In the genomic region with DNA sequence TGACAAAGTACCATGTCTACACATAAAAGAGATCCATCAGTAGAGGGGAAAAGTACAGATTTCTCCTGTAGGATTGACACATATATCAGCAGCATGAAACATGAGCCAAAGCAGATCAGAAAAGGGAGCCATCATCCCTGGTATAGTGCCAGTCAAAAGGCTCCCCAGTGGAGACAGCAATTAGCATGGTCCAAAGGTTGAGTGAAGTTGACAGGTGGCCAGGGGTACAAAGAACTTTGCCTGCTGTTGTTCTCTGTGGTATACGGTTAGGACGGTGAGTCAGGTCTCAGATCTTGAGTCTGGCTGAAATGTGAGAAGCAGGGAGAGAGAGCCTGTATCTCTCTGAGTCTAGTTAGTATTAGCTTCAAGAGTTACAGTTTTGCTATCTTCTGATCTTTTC, we compare ENCODE assay signal across 14 mouse cellular contexts.
A peak's percentile ranks its signal among the peaks of the same experiment; 100 is the strongest.
DNase-seq lines count a peak whose midpoint lies in the region; ATAC-seq lines count a peak whose summit lies in the region.
"Had no signal": no experiment of that assay in that cellular context is flagged by ENCODE, and none has a peak within 500 bp of the region (broad histone marks: within the 10 kb centered on the region; RNA-seq: fewer than 3 reads in every experiment).

No protein-coding gene starts in this region.

- 35% methylated on average over 2 of the region's 2 CpGs for WGBS in kidney, embryonic 15.5 days
- 58% methylated on average over 2 of the region's 2 CpGs for WGBS in intestine, embryonic 16.5 days
- WGBS in limb, embryonic 13.5 days: 48% methylated on average over 2 of the region's 2 CpGs

- H3K4me1 ChIP-seq in kidney, embryonic 15.5 days: no peaks in the 10 kb centered on the region
- H3K4me1 ChIP-seq in intestine, embryonic 16.5 days (ENCODE audit: control insufficient read depth, insufficient read depth, low read length): no peaks in the 10 kb centered on the region
- no peaks in the 10 kb centered on the region for H3K4me1 ChIP-seq in limb, embryonic 13.5 days
- H3K4me1 ChIP-seq: limb, embryonic 15.5 days had no signal

- no peak for ATAC-seq in kidney, embryonic 15.5 days (replicated peaks; ENCODE audit: low FRiP score)
- ATAC-seq in intestine, embryonic 16.5 days: peak; percentile 98
- ATAC-seq in limb, embryonic 13.5 days (ENCODE audit: low FRiP score, low read depth): peak; percentile 54; the same call in 1 of the 2 replicates

- no peaks in the 10 kb centered on the region for H3K27me3 ChIP-seq in kidney, embryonic 15.5 days
- H3K27me3 ChIP-seq in intestine, embryonic 16.5 days (replicated peaks; ENCODE audit: control insufficient read depth, insufficient read depth, low read length): no peaks in the 10 kb centered on the region
- H3K27me3 ChIP-seq in limb, embryonic 13.5 days: no peaks in the 10 kb centered on the region
- H3K27me3 ChIP-seq: limb, embryonic 15.5 days had no signal

- no peak overlapping the region for H3K27ac ChIP-seq in kidney, embryonic 15.5 days
- H3K27ac ChIP-seq in intestine, embryonic 16.5 days (ENCODE audit: low read length): no peak overlapping the region
- H3K27ac ChIP-seq in limb, embryonic 13.5 days: no peak overlapping the region
- H3K27ac ChIP-seq: gastrocnemius, adult 2 months; layer of hippocampus, adult 2 months; limb, embryonic 15.5 days had no signal

- no peak overlapping the region for H3K4me2 ChIP-seq in kidney, embryonic 15.5 days
- no peak overlapping the region for H3K4me2 ChIP-seq in intestine, embryonic 16.5 days (ENCODE audit: low read depth, low read length)
- no peak overlapping the region for H3K4me2 ChIP-seq in limb, embryonic 13.5 days (replicated peaks)
- H3K4me2 ChIP-seq: limb, embryonic 15.5 days had no signal

- H3K36me3 ChIP-seq in kidney, embryonic 15.5 days: no peaks in the 10 kb centered on the region
- no peaks in the 10 kb centered on the region for H3K36me3 ChIP-seq in intestine, embryonic 16.5 days (ENCODE audit: control insufficient read depth, insufficient read depth, low read length)
- H3K36me3 ChIP-seq in limb, embryonic 13.5 days: no peaks in the 10 kb centered on the region
- H3K36me3 ChIP-seq: limb, embryonic 15.5 days had no signal

- no peak overlapping the region for H3K9ac ChIP-seq in kidney, embryonic 15.5 days
- no peak overlapping the region for H3K9ac ChIP-seq in intestine, embryonic 16.5 days (ENCODE audit: low read depth, low read length)
- no peak overlapping the region for H3K9ac ChIP-seq in limb, embryonic 13.5 days
- H3K9ac ChIP-seq: limb, embryonic 15.5 days had no signal

- DNase-seq in adrenal gland, adult 2 months: peak; percentile 5
- DNase-seq in adrenal gland, postnatal 36 days: no peak
- peak; percentile 52 for DNase-seq in kidney, adult 11 months
- DNase-seq in spleen, postnatal 36 days (ENCODE audit: low spot score in 2 of 2): no peak
- no peak for DNase-seq in thymus, postnatal 14 days
- DNase-seq: cerebellum, postnatal 25 days; gastrocnemius, adult 2 months; thymus, adult 18-20 months had no signal

- H3K9me3 ChIP-seq in kidney, embryonic 15.5 days (replicated peaks): no peaks in the 10 kb centered on the region
- no peaks in the 10 kb centered on the region for H3K9me3 ChIP-seq in intestine, embryonic 16.5 days (ENCODE audit: control insufficient read depth, low read length)
- H3K9me3 ChIP-seq in limb, embryonic 13.5 days: no peaks in the 10 kb centered on the region
- H3K9me3 ChIP-seq: limb, embryonic 15.5 days had no signal

- H3K4me3 ChIP-seq in kidney, embryonic 15.5 days (replicated peaks): no peak overlapping the region
- H3K4me3 ChIP-seq in intestine, embryonic 16.5 days (ENCODE audit: low read length): no peak overlapping the region
- H3K4me3 ChIP-seq in limb, embryonic 13.5 days: no peak overlapping the region
- H3K4me3 ChIP-seq: erythroblast, embryonic 14.5 days; gastrocnemius, adult 2 months; layer of hippocampus, adult 2 months; limb, embryonic 15.5 days had no signal

Comparison
In these comparisons a context has a peak if more than half of its experiments do, and no peak if none do; other contexts are left out.
1. DNase-seq: peak in adrenal gland, adult 2 months (single experiment) and kidney, adult 11 months (single experiment); none in adrenal gland, postnatal 36 days (0 of 2), spleen, postnatal 36 days (0 of 2) and thymus, postnatal 14 days (single experiment).